Mouse (Mus musculus) erythroblast, embryonic 14.5 days (primary cell): ENCODE measurements around the gene Pptc7.

ENCODE experiments used
- GATA1 ChIP-seq: IDR thresholded peaks from 2 replicates; pipeline ENCODE4 v1.6.1; 2012; ENCODE audit warnings: low read length, inconsistent platforms, mixed read lengths
- TAL1 ChIP-seq: IDR thresholded peaks from 3 replicates; pipeline ENCODE4 v1.6.1; 2012; ENCODE audit warnings: low read length, inconsistent platforms, mixed read lengths

DNA sequence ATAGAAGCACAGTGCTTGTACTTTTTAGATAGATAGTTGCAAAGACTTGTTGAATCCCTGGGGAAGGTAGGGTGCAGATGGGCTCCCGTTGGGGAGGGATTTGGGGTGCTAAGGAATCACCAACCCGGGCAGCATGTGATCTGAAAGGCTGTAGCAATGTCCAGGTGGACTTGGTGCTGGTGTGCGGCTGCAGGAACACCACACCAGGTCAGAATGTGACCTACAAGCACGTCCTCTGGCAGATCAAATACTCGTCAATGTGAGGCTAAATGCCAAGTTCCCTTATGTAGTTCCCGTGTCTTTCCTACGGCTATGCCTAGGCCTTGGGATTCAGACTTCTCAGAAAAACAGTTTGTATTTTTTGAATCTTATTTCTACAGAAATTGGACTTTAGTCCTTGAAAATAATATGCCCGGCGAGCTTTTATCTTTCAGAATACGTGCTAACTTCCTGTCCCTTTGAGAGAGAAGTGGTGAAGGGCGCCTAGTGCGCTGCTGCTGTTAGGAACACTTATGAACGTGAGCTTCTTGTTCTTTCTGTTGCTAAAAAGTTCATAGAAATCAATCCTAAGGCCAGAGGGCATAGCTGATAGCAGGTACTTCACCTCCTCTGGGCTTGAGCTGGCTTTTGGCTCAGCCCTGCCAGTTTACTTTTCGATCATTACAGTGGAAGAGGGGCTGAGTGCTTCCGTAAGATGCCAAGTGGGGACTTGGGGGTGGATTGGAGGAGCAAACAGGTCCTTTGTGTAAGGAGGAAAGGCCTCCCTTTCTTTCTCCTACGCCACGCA, 7.6 kb downstream of the Pptc7 start:
- TF ChIP-seq TAL1: no peak
- no peak for TF ChIP-seq GATA1
